Mouse (Mus musculus): ENCODE results near the gene Cycs. TPM values are rescaled to one million over a fixed set of nuclear protein-coding genes. Genes with fewer than 3 reads are reported as not detected.

Cycs gene
- polyA plus RNA-seq, 1 experiment from 2014 or later = 181 TPM

GRCm38 (mm10) chr6:50527416-50527815, 38.9 kb downstream of the Cycs start:
- Histone ChIP-seq H3K27ac (replicated peaks in 1 of 2; ENCODE audit: control insufficient read depth in 1 of 2, insufficient read depth in 1 of 2, low read depth in 2 of 2, low read length in 2 of 2) (no peak overlapping the region), H3K9ac (ENCODE audit: low read length) (no peak overlapping the region), H3K4me1 (ENCODE audit: control insufficient read depth in 2 of 2, insufficient read depth in 2 of 2, low read length in 2 of 2) (peaks cover 3 to 8% of the 10 kb centered on the region in 2 experiments; a peak in 1 of 4 replicates), H3K36me3 (ENCODE audit: control insufficient read depth, insufficient read depth, low read length) (no peaks in the 10 kb centered on the region), H3K4me2 (ENCODE audit: low read length) (no peak overlapping the region), H3K9me3 (ENCODE audit: control insufficient read depth, low read length) (no peaks in the 10 kb centered on the region), H3K4me3 (ENCODE audit: control insufficient read depth in 1 of 2, insufficient read depth in 1 of 2, low read depth in 1 of 2, low read length in 2 of 2) (no peak overlapping the region), H3K27me3 (ENCODE audit: control insufficient read depth, insufficient read depth, low read length) (no peaks in the 10 kb centered on the region)
- WGBS = 69% methylated on average over 9 of the region's 9 CpGs
- ATAC-seq (ENCODE audit: insufficient number of reproducible peaks, insufficient read depth, low FRiP score, low read depth) = no peak

GRCm38 (mm10) chr6:50526597-50527024, 39.7 kb downstream of the Cycs start:
- H3K4me3 ChIP-seq (ENCODE audit: control insufficient read depth in 1 of 2, insufficient read depth in 1 of 2, low read depth in 1 of 2, low read length in 2 of 2) = no peak overlapping the region
- 23% methylated on average over 7 of the region's 7 CpGs for WGBS
- no peak overlapping the region for H3K27ac ChIP-seq (replicated peaks in 1 of 2; ENCODE audit: control insufficient read depth in 1 of 2, insufficient read depth in 1 of 2, low read depth in 2 of 2, low read length in 2 of 2)
- H3K4me2 ChIP-seq (ENCODE audit: low read length) = no peak overlapping the region
- no peaks in the 10 kb centered on the region for H3K36me3 ChIP-seq (ENCODE audit: control insufficient read depth, insufficient read depth, low read length)
- H3K27me3 ChIP-seq (ENCODE audit: control insufficient read depth, insufficient read depth, low read length) = no peaks in the 10 kb centered on the region
- no peak overlapping the region for H3K9ac ChIP-seq (ENCODE audit: low read length)
- H3K9me3 ChIP-seq (ENCODE audit: control insufficient read depth, low read length) = no peaks in the 10 kb centered on the region
- ATAC-seq (ENCODE audit: insufficient number of reproducible peaks, insufficient read depth, low FRiP score, low read depth) = no peak
- H3K4me1 ChIP-seq (ENCODE audit: control insufficient read depth in 2 of 2, insufficient read depth in 2 of 2, low read length in 2 of 2) = peaks cover 3 to 6% of the 10 kb centered on the region in 2 experiments; a peak in 1 of 4 replicates

- Histone ChIP-seq H3K4me1 (ENCODE audit: control insufficient read depth in 2 of 2, insufficient read depth in 2 of 2, low read length in 2 of 2) (peaks cover 3 to 6% of the 10 kb centered on the region in 2 experiments; a peak in 1 of 4 replicates), H3K4me3 (ENCODE audit: control insufficient read depth in 1 of 2, insufficient read depth in 1 of 2, low read depth in 1 of 2, low read length in 2 of 2) (no peak overlapping the region), H3K27me3 (ENCODE audit: control insufficient read depth, insufficient read depth, low read length) (no peaks in the 10 kb centered on the region), H3K4me2 (ENCODE audit: low read length) (no peak overlapping the region), H3K9me3 (ENCODE audit: control insufficient read depth, low read length) (no peaks in the 10 kb centered on the region), H3K9ac (ENCODE audit: low read length) (no peak overlapping the region), H3K36me3 (ENCODE audit: control insufficient read depth, insufficient read depth, low read length) (no peaks in the 10 kb centered on the region), H3K27ac (replicated peaks in 1 of 2; ENCODE audit: control insufficient read depth in 1 of 2, insufficient read depth in 1 of 2, low read depth in 2 of 2, low read length in 2 of 2) (no peak overlapping the region)
- 87% methylated on average over 8 of the region's 8 CpGs for WGBS
- no peak for ATAC-seq (ENCODE audit: insufficient number of reproducible peaks, insufficient read depth, low FRiP score, low read depth)
Measured at GRCm38 (mm10) chr6:50525846-50526245, 40.5 kb downstream of the Cycs start.

- Histone ChIP-seq H3K27me3 (ENCODE audit: control insufficient read depth, insufficient read depth, low read length) (no peaks in the 10 kb centered on the region), H3K4me3 (ENCODE audit: control insufficient read depth in 1 of 2, insufficient read depth in 1 of 2, low read depth in 1 of 2, low read length in 2 of 2) (no peak overlapping the region), H3K4me1 (ENCODE audit: control insufficient read depth in 2 of 2, insufficient read depth in 2 of 2, low read length in 2 of 2) (peaks cover 3 to 5% of the 10 kb centered on the region in 2 experiments; a peak in 1 of 4 replicates), H3K36me3 (ENCODE audit: control insufficient read depth, insufficient read depth, low read length) (no peaks in the 10 kb centered on the region), H3K9ac (ENCODE audit: low read length) (no peak overlapping the region), H3K4me2 (ENCODE audit: low read length) (no peak overlapping the region), H3K27ac (replicated peaks in 1 of 2; ENCODE audit: control insufficient read depth in 1 of 2, insufficient read depth in 1 of 2, low read depth in 2 of 2, low read length in 2 of 2) (no peak overlapping the region), H3K9me3 (ENCODE audit: control insufficient read depth, low read length) (no peaks in the 10 kb centered on the region)
- WGBS = 95% methylated on average over 10 of the region's 10 CpGs
- ATAC-seq (ENCODE audit: insufficient number of reproducible peaks, insufficient read depth, low FRiP score, low read depth) = no peak
Measured at GRCm38 (mm10) chr6:50524261-50524896, 42.0 kb downstream of the Cycs start.

- WGBS = 92% methylated on average over 7 of the region's 7 CpGs
- ATAC-seq (ENCODE audit: insufficient number of reproducible peaks, insufficient read depth, low FRiP score, low read depth) = no peak
- H3K27ac ChIP-seq (replicated peaks in 1 of 2; ENCODE audit: control insufficient read depth in 1 of 2, insufficient read depth in 1 of 2, low read depth in 2 of 2, low read length in 2 of 2) = no peak overlapping the region
- H3K27me3 ChIP-seq (ENCODE audit: control insufficient read depth, insufficient read depth, low read length) = no peaks in the 10 kb centered on the region
- H3K4me3 ChIP-seq (ENCODE audit: control insufficient read depth in 1 of 2, insufficient read depth in 1 of 2, low read depth in 1 of 2, low read length in 2 of 2) = no peak overlapping the region
- no peaks in the 10 kb centered on the region for H3K36me3 ChIP-seq (ENCODE audit: control insufficient read depth, insufficient read depth, low read length)
- no peaks in the 10 kb centered on the region for H3K9me3 ChIP-seq (ENCODE audit: control insufficient read depth, low read length)
- H3K4me2 ChIP-seq (ENCODE audit: low read length) = no peak overlapping the region
- H3K4me1 ChIP-seq (ENCODE audit: control insufficient read depth in 2 of 2, insufficient read depth in 2 of 2, low read length in 2 of 2) = no peaks in the 10 kb centered on the region
- no peak overlapping the region for H3K9ac ChIP-seq (ENCODE audit: low read length)
Measured at GRCm38 (mm10) chr6:50522772-50523171, 43.6 kb downstream of the Cycs start.

- Histone ChIP-seq H3K27me3 (ENCODE audit: control insufficient read depth, insufficient read depth, low read length) (no peaks in the 10 kb centered on the region), H3K9ac (ENCODE audit: low read length) (no peak overlapping the region), H3K36me3 (ENCODE audit: control insufficient read depth, insufficient read depth, low read length) (no peaks in the 10 kb centered on the region), H3K4me3 (ENCODE audit: control insufficient read depth in 1 of 2, insufficient read depth in 1 of 2, low read depth in 1 of 2, low read length in 2 of 2) (no peak overlapping the region), H3K27ac (replicated peaks in 1 of 2; ENCODE audit: control insufficient read depth in 1 of 2, insufficient read depth in 1 of 2, low read depth in 2 of 2, low read length in 2 of 2) (no peak overlapping the region), H3K9me3 (ENCODE audit: control insufficient read depth, low read length) (no peaks in the 10 kb centered on the region), H3K4me2 (ENCODE audit: low read length) (no peak overlapping the region), H3K4me1 (ENCODE audit: control insufficient read depth in 2 of 2, insufficient read depth in 2 of 2, low read length in 2 of 2) (no peaks in the 10 kb centered on the region)
- no peak for ATAC-seq (ENCODE audit: insufficient number of reproducible peaks, insufficient read depth, low FRiP score, low read depth)
- 70% methylated on average over 7 of the region's 7 CpGs for WGBS
Measured at GRCm38 (mm10) chr6:50521532-50522135, 44.7 kb downstream of the Cycs start.

GRCm38 (mm10) chr6:50520139-50520538, 46.2 kb downstream of the Cycs start:
- ATAC-seq (ENCODE audit: insufficient number of reproducible peaks, insufficient read depth, low FRiP score, low read depth) = no peak
- Histone ChIP-seq H3K4me3 (ENCODE audit: control insufficient read depth in 1 of 2, insufficient read depth in 1 of 2, low read depth in 1 of 2, low read length in 2 of 2) (no peak overlapping the region), H3K4me2 (ENCODE audit: low read length) (no peak overlapping the region), H3K27me3 (ENCODE audit: control insufficient read depth, insufficient read depth, low read length) (no peaks in the 10 kb centered on the region), H3K9me3 (ENCODE audit: control insufficient read depth, low read length) (no peaks in the 10 kb centered on the region), H3K4me1 (ENCODE audit: control insufficient read depth in 2 of 2, insufficient read depth in 2 of 2, low read length in 2 of 2) (no peaks in the 10 kb centered on the region), H3K36me3 (ENCODE audit: control insufficient read depth, insufficient read depth, low read length) (no peaks in the 10 kb centered on the region), H3K27ac (replicated peaks in 1 of 2; ENCODE audit: control insufficient read depth in 1 of 2, insufficient read depth in 1 of 2, low read depth in 2 of 2, low read length in 2 of 2) (no peak overlapping the region), H3K9ac (ENCODE audit: low read length) (no peak overlapping the region)
- WGBS = 83% methylated on average over 5 of the region's 5 CpGs
